Mouse (Mus musculus): ENCODE measurements around the gene Lsm14a. TPM values are rescaled to one million over a fixed set of nuclear protein-coding genes. Genes with fewer than 3 reads are reported as not detected.

Lsm14a gene
- polyA plus RNA-seq, 1 experiment from 2014 or later: 47.9 TPM

- ATAC-seq (ENCODE audit: low FRiP score, low TSS enrichment): peak; percentile 85
- Histone ChIP-seq H3K4me3 (ENCODE audit: low read depth, low read length) (no peak overlapping the region), H3K4me2 (replicated peaks; ENCODE audit: low read depth) (no peak overlapping the region), H3K9ac (ENCODE audit: low read length) (no peak overlapping the region), H3K9me3 (ENCODE audit: control insufficient read depth, low read length) (no peaks in the 10 kb centered on the region), H3K27ac (replicated peaks) (peak overlapping the region; percentile 45; the same call in 1 of the 2 replicates), H3K4me1 (replicated peaks; ENCODE audit: control insufficient read depth, insufficient read depth) (no peaks in the 10 kb centered on the region; the same call in 1 of the 2 replicates), H3K36me3 (ENCODE audit: control insufficient read depth, insufficient read depth, low read length) (no peaks in the 10 kb centered on the region), H3K27me3 (ENCODE audit: control insufficient read depth, insufficient read depth, low read length) (no peaks in the 10 kb centered on the region)
- DNase-seq (ENCODE audit: low spot score): peak; percentile 64
- no peak for TF ChIP-seq EP300 (optimal IDR thresholded peaks at IDR 0.05)
- no peak for TF ChIP-seq CTCF (IDR thresholded peaks at IDR 0.05; ENCODE audit: low read depth)
- 23% methylated on average over 3 of the region's 3 CpGs for WGBS
Measured at GRCm38 (mm10) chr7:34319957-34320356, 73.2 kb downstream of the Lsm14a start.

GRCm38 (mm10) chr7:34319123-34319522 is 74.0 kb downstream of the Lsm14a start:
- Histone ChIP-seq H3K4me3 (ENCODE audit: low read depth, low read length) (no peak overlapping the region), H3K4me1 (replicated peaks; ENCODE audit: control insufficient read depth, insufficient read depth) (no peaks in the 10 kb centered on the region; the same call in 1 of the 2 replicates), H3K9me3 (ENCODE audit: control insufficient read depth, low read length) (no peaks in the 10 kb centered on the region), H3K36me3 (ENCODE audit: control insufficient read depth, insufficient read depth, low read length) (no peaks in the 10 kb centered on the region), H3K27ac (replicated peaks) (peak overlapping the region; percentile 61; the same call in 1 of the 2 replicates), H3K4me2 (replicated peaks; ENCODE audit: low read depth) (no peak overlapping the region), H3K27me3 (ENCODE audit: control insufficient read depth, insufficient read depth, low read length) (no peaks in the 10 kb centered on the region), H3K9ac (ENCODE audit: low read length) (no peak overlapping the region)
- ATAC-seq (ENCODE audit: low FRiP score, low TSS enrichment): no peak
- TF ChIP-seq CTCF (IDR thresholded peaks at IDR 0.05; ENCODE audit: low read depth): no peak
- TF ChIP-seq EP300 (optimal IDR thresholded peaks at IDR 0.05): no peak
- WGBS: 56% methylated on average over 2 of the region's 2 CpGs
- no peak for DNase-seq (ENCODE audit: low spot score)

GRCm38 (mm10) chr7:34317901-34318476 is 75.1 kb downstream of the Lsm14a start:
- Histone ChIP-seq H3K27me3 (ENCODE audit: control insufficient read depth, insufficient read depth, low read length) (no peaks in the 10 kb centered on the region), H3K4me3 (ENCODE audit: low read depth, low read length) (no peak overlapping the region), H3K27ac (replicated peaks) (peak overlapping the region; percentile 79), H3K36me3 (ENCODE audit: control insufficient read depth, insufficient read depth, low read length) (no peaks in the 10 kb centered on the region), H3K9me3 (ENCODE audit: control insufficient read depth, low read length) (no peaks in the 10 kb centered on the region), H3K4me1 (replicated peaks; ENCODE audit: control insufficient read depth, insufficient read depth) (no peaks in the 10 kb centered on the region; the same call in 1 of the 2 replicates), H3K4me2 (replicated peaks; ENCODE audit: low read depth) (no peak overlapping the region), H3K9ac (ENCODE audit: low read length) (no peak overlapping the region)
- ATAC-seq (ENCODE audit: low FRiP score, low TSS enrichment) (no peak), DNase-seq (ENCODE audit: low spot score) (peak; percentile 29)
- TF ChIP-seq EP300 (optimal IDR thresholded peaks at IDR 0.05): no peak
- no peak; the same call in 1 of the 2 replicates for TF ChIP-seq CTCF (IDR thresholded peaks at IDR 0.05; ENCODE audit: low read depth)
- 29% methylated on average over 7 of the region's 7 CpGs for WGBS

- WGBS: under 1% methylated on average over 38 of the region's 41 CpGs
- TF ChIP-seq EP300 (optimal IDR thresholded peaks at IDR 0.05): no peak
- TF ChIP-seq CTCF (IDR thresholded peaks at IDR 0.05; ENCODE audit: low read depth): no peak
- Histone ChIP-seq H3K36me3 (ENCODE audit: control insufficient read depth, insufficient read depth, low read length) (no peaks in the 10 kb centered on the region), H3K9me3 (ENCODE audit: control insufficient read depth, low read length) (no peaks in the 10 kb centered on the region), H3K4me1 (replicated peaks; ENCODE audit: control insufficient read depth, insufficient read depth) (no peaks in the 10 kb centered on the region; the same call in 1 of the 2 replicates), H3K4me2 (replicated peaks; ENCODE audit: low read depth) (peak within 1 kb of the TSS; percentile 83), H3K4me3 (ENCODE audit: low read depth, low read length) (peak within 1 kb of the TSS; percentile 89), H3K27ac (replicated peaks) (peak within 1 kb of the TSS; percentile 97), H3K9ac (ENCODE audit: low read length) (peak within 1 kb of the TSS; percentile 96), H3K27me3 (ENCODE audit: control insufficient read depth, insufficient read depth, low read length) (no peaks in the 10 kb centered on the region)
- peak; percentile 89 for DNase-seq (ENCODE audit: low spot score)
- peak; percentile 92 for ATAC-seq (ENCODE audit: low FRiP score, low TSS enrichment)
Measured at GRCm38 (mm10) chr7:34313443-34313875, 79.7 kb downstream of the Lsm14a start, which contains the start of gene 4931406P16Rik. Gene 4931406P16Rik, minus strand, starts transcription at chr7:34313551.

GRCm38 (mm10) chr7:34312786-34313442 is 80.2 kb downstream of the Lsm14a start:
- TF ChIP-seq EP300 (optimal IDR thresholded peaks at IDR 0.05) (no peak), CTCF (IDR thresholded peaks at IDR 0.05; ENCODE audit: low read depth) (no peak)
- H3K4me1 ChIP-seq (replicated peaks; ENCODE audit: control insufficient read depth, insufficient read depth): no peaks in the 10 kb centered on the region; the same call in 1 of the 2 replicates
- peak overlapping the region; percentile 89 for H3K4me3 ChIP-seq (ENCODE audit: low read depth, low read length)
- no peaks in the 10 kb centered on the region for H3K36me3 ChIP-seq (ENCODE audit: control insufficient read depth, insufficient read depth, low read length)
- H3K9me3 ChIP-seq (ENCODE audit: control insufficient read depth, low read length): no peaks in the 10 kb centered on the region
- peak; percentile 63 for DNase-seq (ENCODE audit: low spot score)
- H3K27me3 ChIP-seq (ENCODE audit: control insufficient read depth, insufficient read depth, low read length): no peaks in the 10 kb centered on the region
- H3K4me2 ChIP-seq (replicated peaks; ENCODE audit: low read depth): peak overlapping the region; percentile 83
- H3K9ac ChIP-seq (ENCODE audit: low read length): peak overlapping the region; percentile 96
- WGBS: 1% methylated on average over 55 of the region's 73 CpGs
- peak overlapping the region; percentile 97 for H3K27ac ChIP-seq (replicated peaks)
- peak; percentile 85 for ATAC-seq (ENCODE audit: low FRiP score, low TSS enrichment)

Measured in stomach, postnatal 0 days (tissue).